In genomic region chrX:140428252-140428651, GRCm38 (mm10) we compare ENCODE assay signal across 9 mouse cellular contexts. TPM values are rescaled to one million over a fixed set of nuclear protein-coding genes. Genes with fewer than 3 reads are reported as not detected.
DNase-seq lines count a peak whose midpoint lies in the region; ATAC-seq and TF ChIP-seq lines count a peak whose summit lies in the region.
"Had no signal": no experiment of that assay in that cellular context is flagged by ENCODE, and none has a peak within 500 bp of the region (broad histone marks: within the 10 kb centered on the region; RNA-seq: fewer than 3 reads in every experiment).

No protein-coding gene starts in this region.

- H3K27ac ChIP-seq in kidney, postnatal 0 days: no peak overlapping the region
- no peak overlapping the region for H3K27ac ChIP-seq in kidney, embryonic 15.5 days
- H3K27ac ChIP-seq: midbrain, embryonic 13.5 days had no signal

- no peak overlapping the region for H3K9ac ChIP-seq in kidney, postnatal 0 days (ENCODE audit: low read depth, low read length)
- H3K9ac ChIP-seq in kidney, embryonic 15.5 days: no peak overlapping the region
- H3K9ac ChIP-seq: midbrain, embryonic 13.5 days had no signal

- no peaks in the 10 kb centered on the region for H3K9me3 ChIP-seq in kidney, postnatal 0 days (replicated peaks; ENCODE audit: low read length)
- H3K9me3 ChIP-seq in kidney, embryonic 15.5 days (replicated peaks): no peaks in the 10 kb centered on the region
- H3K9me3 ChIP-seq: midbrain, embryonic 13.5 days had no signal

- no peaks in the 10 kb centered on the region for H3K36me3 ChIP-seq in kidney, postnatal 0 days (ENCODE audit: insufficient read depth, low read length)
- H3K36me3 ChIP-seq in kidney, embryonic 15.5 days: no peaks in the 10 kb centered on the region

- no peak overlapping the region for H3K4me2 ChIP-seq in kidney, postnatal 0 days (ENCODE audit: low read length)
- H3K4me2 ChIP-seq in kidney, embryonic 15.5 days: no peak overlapping the region
- H3K4me2 ChIP-seq: midbrain, embryonic 13.5 days had no signal

- no peak for ATAC-seq in kidney, postnatal 0 days (replicated peaks; ENCODE audit: low FRiP score, low read depth)
- ATAC-seq in kidney, embryonic 15.5 days (replicated peaks; ENCODE audit: low FRiP score): no peak
- no peak for ATAC-seq in megakaryocyte, adult 5-6 weeks (ENCODE audit: poor library complexity, severe bottlenecking)
- ATAC-seq in monocyte, adult 5-6 weeks (replicated peaks; ENCODE audit: insufficient number of reproducible peaks, low FRiP score, low TSS enrichment, poor library complexity, severe bottlenecking): no peak
- ATAC-seq: midbrain, embryonic 13.5 days had no signal

- no peaks in the 10 kb centered on the region for H3K27me3 ChIP-seq in kidney, postnatal 0 days (ENCODE audit: insufficient read depth, low read length)
- peaks cover 12% of the 10 kb centered on the region for H3K27me3 ChIP-seq in kidney, embryonic 15.5 days

- no peak for DNase-seq in kidney, postnatal 0 days (ENCODE audit: low spot score)
- DNase-seq in CD4-positive helper T cell, adult 2 months (ENCODE audit: low read depth, low spot score): peak; percentile 7
- peak; percentile 62 for DNase-seq in R1 (ENCODE audit: low read depth, low spot score)
- DNase-seq in lung, postnatal 36 days: peak; percentile 56
- no peak for DNase-seq in c-Kit-positive CD71-positive TER-119-positive erythroid progenitor cells, embryonic 14.5 days (ENCODE audit: low spot score)

- no peaks in the 10 kb centered on the region for H3K4me1 ChIP-seq in kidney, postnatal 0 days (replicated peaks; ENCODE audit: insufficient read depth, low read length)
- H3K4me1 ChIP-seq in kidney, embryonic 15.5 days: no peaks in the 10 kb centered on the region
- H3K4me1 ChIP-seq: midbrain, embryonic 13.5 days had no signal

- WGBS in kidney, postnatal 0 days: 79% methylated on average over 7 of the region's 8 CpGs
- 76% methylated on average over 7 of the region's 8 CpGs for WGBS in kidney, embryonic 15.5 days

- peak; percentile 37; the same call in 1 of the 2 replicates for TF ChIP-seq CTCF in kidney, postnatal 0 days (IDR thresholded peaks at IDR 0.05; ENCODE audit: low read depth)

- no peak overlapping the region for H3K4me3 ChIP-seq in kidney, postnatal 0 days (replicated peaks; ENCODE audit: low read depth, low read length)
- no peak overlapping the region for H3K4me3 ChIP-seq in kidney, embryonic 15.5 days (replicated peaks)
- H3K4me3 ChIP-seq: midbrain, embryonic 13.5 days had no signal

RNA-seq across cellular contexts. Expression of gene Prps1, which starts 28.2 kb away (rescaled TPM):
- polyA plus RNA-seq in kidney, postnatal 0 days (2015; fragmentation: Nextera tagmentation; extraction: Ambion mirVana): 32.6 and 36.1 TPM in 2 replicates
- 42.7 and 44.0 TPM in 2 replicates for polyA plus RNA-seq in kidney, embryonic 15.5 days (2015; fragmentation: Nextera tagmentation; extraction: Ambion mirVana)
- total RNA-seq in megakaryocyte, adult 5-6 weeks (2015): 30.8 and 33.7 TPM in 2 replicates
- total RNA-seq in megakaryocyte, adult 5-6 weeks (2017): 17.8 and 26.5 TPM in 2 replicates
- total RNA-seq in monocyte, adult 5-6 weeks (2017): 15.8 to 40.5 TPM (median 21.4 TPM) in 3 replicates

Comparison
In these comparisons a context has a peak if more than half of its experiments do, and no peak if none do; other contexts are left out.
1. DNase-seq: peak in CD4-positive helper T cell, adult 2 months (single experiment), R1 (single experiment) and lung, postnatal 36 days (single experiment); none in kidney, postnatal 0 days (single experiment) and c-Kit-positive CD71-positive TER-119-positive erythroid progenitor cells, embryonic 14.5 days (single experiment).